ENCODE assay signal across 26 mouse cellular contexts in the genomic region with DNA sequence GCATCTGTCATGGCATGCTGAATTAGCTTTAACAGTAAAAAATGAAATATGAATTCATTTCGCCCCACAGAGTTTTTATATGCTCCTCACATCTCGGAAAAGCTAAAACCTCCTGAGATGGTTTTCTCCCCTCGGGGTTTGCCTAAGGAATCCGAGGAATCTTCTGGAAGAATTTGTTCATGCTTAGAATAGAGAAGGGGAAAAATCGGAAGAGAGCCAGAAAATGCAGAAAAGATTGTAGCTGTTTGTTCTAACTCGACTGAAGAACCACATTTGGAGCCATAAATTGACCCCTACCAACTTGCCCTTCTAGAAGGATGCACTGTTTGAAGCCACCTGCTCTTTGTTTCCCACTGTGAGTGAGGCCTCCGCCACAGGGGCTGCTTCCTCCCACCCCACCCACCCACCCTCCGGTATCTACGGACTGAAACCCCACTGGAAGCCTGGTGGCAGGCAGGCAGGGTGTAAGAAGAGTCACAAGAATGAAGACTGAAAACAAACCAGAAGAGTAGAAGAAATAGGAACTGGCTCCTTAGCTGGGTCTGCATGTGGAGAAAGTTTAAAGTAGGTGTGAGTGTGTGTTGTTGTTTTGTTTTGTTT. TPM values are rescaled to one million over a fixed set of nuclear protein-coding genes. Genes with fewer than 3 reads are reported as not detected.
DNase-seq lines count a peak whose midpoint lies in the region; ATAC-seq and TF ChIP-seq lines count a peak whose summit lies in the region.
"Had no signal": no experiment of that assay in that cellular context is flagged by ENCODE, and none has a peak within 500 bp of the region (broad histone marks: within the 10 kb centered on the region; RNA-seq: fewer than 3 reads in every experiment).

No protein-coding gene starts in this region.

- no peak overlapping the region for H3K4me3 ChIP-seq in embryonic facial prominence, embryonic 14.5 days (ENCODE audit: low read depth, low read length)
- no peak overlapping the region for H3K4me3 ChIP-seq in embryonic facial prominence, embryonic 10.5 days
- no peak overlapping the region for H3K4me3 ChIP-seq in layer of hippocampus, adult 2 months
- no peak overlapping the region for H3K4me3 ChIP-seq in limb, embryonic 14.5 days (replicated peaks; ENCODE audit: low read length)
- no peak overlapping the region for H3K4me3 ChIP-seq in kidney, embryonic 15.5 days (replicated peaks)
- H3K4me3 ChIP-seq: erythroblast, embryonic 14.5 days; forebrain, embryonic 13.5 days; hindbrain, embryonic 15.5 days; limb, embryonic 12.5 days; midbrain, embryonic 12.5 days; neural tube, embryonic 12.5 days had no signal

- H3K9ac ChIP-seq in embryonic facial prominence, embryonic 14.5 days (ENCODE audit: low read depth, low read length) = no peak overlapping the region
- H3K9ac ChIP-seq in limb, embryonic 14.5 days (ENCODE audit: low read depth, low read length, severe bottlenecking) = no peak overlapping the region
- no peak overlapping the region for H3K9ac ChIP-seq in kidney, embryonic 15.5 days
- H3K9ac ChIP-seq: forebrain, embryonic 13.5 days; hindbrain, embryonic 15.5 days; limb, embryonic 12.5 days; liver, embryonic 14.5 days; midbrain, embryonic 12.5 days; neural tube, embryonic 12.5 days had no signal

- DNase-seq in embryonic facial prominence, embryonic 14.5 days (ENCODE audit: low spot score) = peak; percentile 46
- DNase-seq in embryonic facial prominence, embryonic 10.5 days (ENCODE audit: low spot score) = no peak
- no peak for DNase-seq in layer of hippocampus, adult 2 months (ENCODE audit: low spot score in 2 of 2)
- DNase-seq in layer of hippocampus, postnatal 25 days (ENCODE audit: extremely low spot score in 1 of 2, low spot score in 1 of 2) = no peak
- peak; percentile 26 for DNase-seq in limb, embryonic 14.5 days (ENCODE audit: low spot score)
- DNase-seq in thymus, postnatal 4 days = peak; percentile 63
- DNase-seq in testis, postnatal 10 days (ENCODE audit: low spot score) = no peak
- DNase-seq: adrenal gland, postnatal 36 days; cerebellum, adult 18-20 months; gastrocnemius, postnatal 36 days; kidney, postnatal 25 days; right cerebral cortex, postnatal 4 days had no signal

- H3K4me1 ChIP-seq in embryonic facial prominence, embryonic 14.5 days (ENCODE audit: control insufficient read depth, insufficient read depth, low read length) = peaks cover 4% of the 10 kb centered on the region; the same call in 1 of the 2 replicates
- peaks cover 5% of the 10 kb centered on the region for H3K4me1 ChIP-seq in embryonic facial prominence, embryonic 10.5 days
- H3K4me1 ChIP-seq in limb, embryonic 14.5 days (ENCODE audit: control insufficient read depth, insufficient read depth, low read length) = peaks cover 6% of the 10 kb centered on the region
- H3K4me1 ChIP-seq in kidney, embryonic 15.5 days = 0 out of 2 replicates have a peak, but pooled peaks cover 3% of the 10 kb centered on the region
- H3K4me1 ChIP-seq: forebrain, embryonic 13.5 days; hindbrain, embryonic 15.5 days; midbrain, embryonic 12.5 days; neural tube, embryonic 12.5 days had no signal

- no peaks in the 10 kb centered on the region for H3K36me3 ChIP-seq in embryonic facial prominence, embryonic 14.5 days (ENCODE audit: control insufficient read depth, insufficient read depth, low read length)
- H3K36me3 ChIP-seq in embryonic facial prominence, embryonic 10.5 days (replicated peaks) = no peaks in the 10 kb centered on the region
- H3K36me3 ChIP-seq in limb, embryonic 14.5 days (ENCODE audit: control insufficient read depth, insufficient read depth, low read length) = no peaks in the 10 kb centered on the region
- no peaks in the 10 kb centered on the region for H3K36me3 ChIP-seq in kidney, embryonic 15.5 days
- H3K36me3 ChIP-seq: hindbrain, embryonic 15.5 days; limb, embryonic 12.5 days; midbrain, embryonic 12.5 days; neural tube, embryonic 12.5 days had no signal

- ATAC-seq in embryonic facial prominence, embryonic 14.5 days (ENCODE audit: low read depth) = no peak
- ATAC-seq in limb, embryonic 14.5 days (ENCODE audit: low FRiP score, low read depth) = no peak
- no peak for ATAC-seq in kidney, embryonic 15.5 days (replicated peaks; ENCODE audit: low FRiP score)
- ATAC-seq: CD4-positive, CD25-positive, alpha-beta regulatory T cell, adult 4 months; forebrain, embryonic 13.5 days; intestine, embryonic 16.5 days had no signal

- TF ChIP-seq CTCF in layer of hippocampus, adult 2 months (conservative IDR thresholded peaks at IDR 0.05) = no peak

- H3K4me2 ChIP-seq in embryonic facial prominence, embryonic 14.5 days (ENCODE audit: low read depth, low read length) = no peak overlapping the region
- H3K4me2 ChIP-seq in limb, embryonic 14.5 days (replicated peaks; ENCODE audit: low read depth, low read length, severe bottlenecking) = no peak overlapping the region
- no peak overlapping the region for H3K4me2 ChIP-seq in kidney, embryonic 15.5 days
- H3K4me2 ChIP-seq: forebrain, embryonic 13.5 days; heart, embryonic 11.5 days; hindbrain, embryonic 15.5 days; limb, embryonic 12.5 days; midbrain, embryonic 12.5 days; neural tube, embryonic 12.5 days had no signal

- WGBS in embryonic facial prominence, embryonic 14.5 days = 25% methylated on average over 9 of the region's 9 CpGs
- WGBS in embryonic facial prominence, embryonic 10.5 days = 61% methylated on average over 9 of the region's 9 CpGs
- WGBS in limb, embryonic 14.5 days = 42% methylated on average over 9 of the region's 9 CpGs
- WGBS in kidney, embryonic 15.5 days = 48% methylated on average over 9 of the region's 9 CpGs

- no peak overlapping the region; the same call in 1 of the 2 replicates for H3K27ac ChIP-seq in embryonic facial prominence, embryonic 14.5 days (replicated peaks; ENCODE audit: low read depth, low read length)
- H3K27ac ChIP-seq in embryonic facial prominence, embryonic 10.5 days (replicated peaks) = no peak overlapping the region; the same call in 1 of the 2 replicates
- peak overlapping the region; percentile 43; the same call in 1 of the 2 replicates for H3K27ac ChIP-seq in layer of hippocampus, adult 2 months
- no peak overlapping the region for H3K27ac ChIP-seq in limb, embryonic 14.5 days (replicated peaks; ENCODE audit: low read depth, low read length)
- H3K27ac ChIP-seq in kidney, embryonic 15.5 days = no peak overlapping the region
- H3K27ac ChIP-seq: forebrain, embryonic 13.5 days; hindbrain, embryonic 15.5 days; limb, embryonic 12.5 days; liver, embryonic 14.5 days; midbrain, embryonic 12.5 days; neural tube, embryonic 12.5 days; stomach, postnatal 0 days had no signal

- H3K27me3 ChIP-seq in embryonic facial prominence, embryonic 14.5 days (replicated peaks; ENCODE audit: control insufficient read depth, insufficient read depth, low read length) = no peaks in the 10 kb centered on the region
- no peaks in the 10 kb centered on the region for H3K27me3 ChIP-seq in embryonic facial prominence, embryonic 10.5 days (replicated peaks; ENCODE audit: low read depth, poor library complexity, severe bottlenecking)
- no peaks in the 10 kb centered on the region for H3K27me3 ChIP-seq in limb, embryonic 14.5 days (ENCODE audit: control insufficient read depth, insufficient read depth, low read length)
- no peaks in the 10 kb centered on the region for H3K27me3 ChIP-seq in kidney, embryonic 15.5 days
- H3K27me3 ChIP-seq: forebrain, embryonic 13.5 days; hindbrain, embryonic 15.5 days; limb, embryonic 12.5 days; midbrain, embryonic 12.5 days; neural tube, embryonic 12.5 days had no signal

- no peak for TF ChIP-seq POLR2A in limb, embryonic 14.5 days (IDR thresholded peaks at IDR 0.05; ENCODE audit: borderline replicate concordance, extremely low read depth, insufficient read depth, insufficient read length)

- no peaks in the 10 kb centered on the region for H3K9me3 ChIP-seq in embryonic facial prominence, embryonic 14.5 days (ENCODE audit: control insufficient read depth, low read length)
- H3K9me3 ChIP-seq in embryonic facial prominence, embryonic 10.5 days = no peaks in the 10 kb centered on the region
- no peaks in the 10 kb centered on the region for H3K9me3 ChIP-seq in limb, embryonic 14.5 days (ENCODE audit: control insufficient read depth, low read length)
- no peaks in the 10 kb centered on the region for H3K9me3 ChIP-seq in kidney, embryonic 15.5 days (replicated peaks)
- H3K9me3 ChIP-seq: forebrain, embryonic 13.5 days; hindbrain, embryonic 15.5 days; limb, embryonic 12.5 days; midbrain, embryonic 12.5 days; neural tube, embryonic 12.5 days had no signal

RNA-seq across cellular contexts. Expression of a gene that starts 41.9 kb away (rescaled TPM):
- 1.3 and 1.4 TPM in 2 replicates for polyA plus RNA-seq in embryonic facial prominence, embryonic 14.5 days (2014; fragmentation: Nextera tagmentation; extraction: Ambion mirVana)
- polyA plus RNA-seq in embryonic facial prominence, embryonic 10.5 days (2016; fragmentation: Nextera tagmentation; extraction: Ambion mirVana) = 0.61 and 0.92 TPM in 2 replicates
- not detected for total RNA-seq in layer of hippocampus, adult 2 months (2021)
- under 1 TPM; 0.17 to 0.56 TPM for total RNA-seq in layer of hippocampus, postnatal 25 days (2021)
- polyA plus RNA-seq in limb, embryonic 14.5 days (2012; rRNA removed) = 0.29 and 0.48 TPM in 2 replicates
- 0.34 and 0.54 TPM in 2 replicates for polyA plus RNA-seq in limb, embryonic 14.5 days (2014; fragmentation: Nextera tagmentation; extraction: Ambion mirVana)
- 0.64 and 0.74 TPM in 2 replicates for polyA plus RNA-seq in kidney, embryonic 15.5 days (2015; fragmentation: Nextera tagmentation; extraction: Ambion mirVana)
- total RNA-seq: gastrocnemius, postnatal 36 days; heart, postnatal 25 days had no signal
- polyA plus RNA-seq: CD4-positive, CD25-positive, alpha-beta regulatory T cell, adult 4 months; erythroblast, embryonic 14.5 days; limb, embryonic 12.5 days; liver, embryonic 14.5 days; lung, embryonic 16.5 days had no signal

Comparison
In these comparisons a context has a peak if more than half of its experiments do, and no peak if none do; other contexts are left out.
1. DNase-seq: peak in embryonic facial prominence, embryonic 14.5 days (single experiment), limb, embryonic 14.5 days (single experiment) and thymus, postnatal 4 days (single experiment); none in embryonic facial prominence, embryonic 10.5 days (single experiment), layer of hippocampus, adult 2 months (0 of 2), layer of hippocampus, postnatal 25 days (0 of 2) and testis, postnatal 10 days (single experiment).